Mouse (Mus musculus): ENCODE results near the gene Strn.

- TF ChIP-seq CTCF (IDR thresholded peaks at IDR 0.05; ENCODE audit: low read depth, low read length) (no peak), POLR2A (IDR thresholded peaks at IDR 0.05; ENCODE audit: extremely low read depth, insufficient read depth, low read length) (no peak)
Measured at GRCm38 (mm10) chr17:78685004-78685403, 52.0 kb downstream of the Strn start.
